Mouse (Mus musculus): ENCODE measurements around the gene Mmp9. TPM values are rescaled to one million over a fixed set of nuclear protein-coding genes. Genes with fewer than 3 reads are reported as not detected.

Mmp9 gene
- polyA plus RNA-seq, 1 experiment from 2014 or later = 2.0 TPM

DNA sequence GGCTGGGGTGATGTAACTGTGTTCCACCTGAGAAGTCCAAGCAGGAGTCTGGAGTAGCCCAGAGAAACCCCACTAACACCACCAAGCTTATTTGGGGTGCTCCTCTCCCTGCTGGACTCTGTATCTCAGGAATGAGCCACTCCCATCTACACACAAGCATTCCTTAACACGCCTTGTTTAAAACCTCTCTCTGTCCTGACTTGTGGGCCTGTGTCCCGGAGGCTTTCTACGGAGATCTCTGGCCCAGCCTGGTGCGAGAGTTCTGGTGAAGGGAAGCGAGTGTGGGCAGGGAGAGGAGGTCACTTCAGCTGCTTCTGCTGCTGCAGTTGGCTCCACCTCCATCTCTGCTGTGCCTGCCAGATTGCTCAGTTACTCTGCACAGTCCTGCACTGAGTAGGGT, 15.6 kb downstream of the Mmp9 start:
- Histone ChIP-seq H3K9me3 (ENCODE audit: control insufficient read depth, low read length) (no peaks in the 10 kb centered on the region; the same call in 1 of the 2 replicates), H3K27me3 (ENCODE audit: control insufficient read depth, insufficient read depth, low read length) (peaks cover 14% of the 10 kb centered on the region), H3K36me3 (ENCODE audit: control insufficient read depth, insufficient read depth, low read length) (no peaks in the 10 kb centered on the region), H3K4me3 (ENCODE audit: low read depth, low read length) (no peak overlapping the region), H3K4me2 (no peak overlapping the region), H3K9ac (ENCODE audit: low read length) (no peak overlapping the region), H3K4me1 (ENCODE audit: control insufficient read depth, insufficient read depth, low read length) (peaks cover 6% of the 10 kb centered on the region), H3K27ac (ENCODE audit: low read depth, low read length) (no peak overlapping the region)
- DNase-seq (ENCODE audit: low spot score, missing footprints) (no peak), ATAC-seq (ENCODE audit: low FRiP score) (no peak)
- WGBS = 75% methylated on average over 5 of the region's 5 CpGs

DNA sequence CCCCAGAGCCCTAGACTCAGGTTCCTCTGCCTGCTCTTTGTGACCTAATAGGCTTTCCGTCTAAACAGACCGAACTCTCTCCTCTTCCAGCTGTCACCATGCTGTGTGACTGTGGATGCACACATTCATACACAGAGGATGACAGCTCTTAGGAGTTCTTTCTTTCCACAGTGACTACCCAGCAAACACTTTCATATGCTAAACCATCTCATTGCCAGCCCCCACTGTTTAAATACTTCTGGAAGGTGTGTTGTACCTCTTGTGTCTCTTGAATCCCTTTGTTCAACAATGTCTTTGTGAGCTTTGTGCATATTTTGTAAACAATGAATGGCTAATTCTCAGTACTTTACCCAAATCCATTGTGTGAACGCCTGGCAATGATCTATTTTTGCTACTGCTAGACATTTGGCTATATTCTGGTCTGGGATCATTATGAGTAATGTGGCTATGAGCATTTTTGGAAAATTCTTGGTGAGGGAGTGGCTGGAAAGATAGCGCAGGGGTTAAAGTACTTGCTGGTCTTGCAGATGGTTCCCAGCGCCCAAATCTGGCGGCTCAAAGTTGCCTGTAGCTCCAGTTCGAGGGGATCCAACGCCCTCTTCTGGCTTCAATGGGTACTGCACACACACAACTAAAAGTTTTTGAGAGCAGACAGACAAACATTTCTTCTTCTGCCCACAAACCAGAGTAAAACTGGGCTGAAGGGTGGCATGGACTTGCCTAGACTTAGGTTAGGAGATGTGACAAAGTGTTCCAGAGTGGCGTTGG, 17.2 kb downstream of the Mmp9 start:
- Histone ChIP-seq H3K9me3 (ENCODE audit: control insufficient read depth, low read length) (no peaks in the 10 kb centered on the region; the same call in 1 of the 2 replicates), H3K4me2 (no peak overlapping the region), H3K4me3 (ENCODE audit: low read depth, low read length) (no peak overlapping the region), H3K27me3 (ENCODE audit: control insufficient read depth, insufficient read depth, low read length) (peaks cover 4% of the 10 kb centered on the region; the same call in 1 of the 2 replicates), H3K4me1 (ENCODE audit: control insufficient read depth, insufficient read depth, low read length) (peaks cover 10% of the 10 kb centered on the region), H3K9ac (ENCODE audit: low read length) (no peak overlapping the region), H3K36me3 (ENCODE audit: control insufficient read depth, insufficient read depth, low read length) (no peaks in the 10 kb centered on the region), H3K27ac (ENCODE audit: low read depth, low read length) (no peak overlapping the region)
- WGBS = 66% methylated on average over 9 of the region's 9 CpGs
- no peak for DNase-seq (ENCODE audit: low spot score, missing footprints)
- no peak for ATAC-seq (ENCODE audit: low FRiP score)

DNA sequence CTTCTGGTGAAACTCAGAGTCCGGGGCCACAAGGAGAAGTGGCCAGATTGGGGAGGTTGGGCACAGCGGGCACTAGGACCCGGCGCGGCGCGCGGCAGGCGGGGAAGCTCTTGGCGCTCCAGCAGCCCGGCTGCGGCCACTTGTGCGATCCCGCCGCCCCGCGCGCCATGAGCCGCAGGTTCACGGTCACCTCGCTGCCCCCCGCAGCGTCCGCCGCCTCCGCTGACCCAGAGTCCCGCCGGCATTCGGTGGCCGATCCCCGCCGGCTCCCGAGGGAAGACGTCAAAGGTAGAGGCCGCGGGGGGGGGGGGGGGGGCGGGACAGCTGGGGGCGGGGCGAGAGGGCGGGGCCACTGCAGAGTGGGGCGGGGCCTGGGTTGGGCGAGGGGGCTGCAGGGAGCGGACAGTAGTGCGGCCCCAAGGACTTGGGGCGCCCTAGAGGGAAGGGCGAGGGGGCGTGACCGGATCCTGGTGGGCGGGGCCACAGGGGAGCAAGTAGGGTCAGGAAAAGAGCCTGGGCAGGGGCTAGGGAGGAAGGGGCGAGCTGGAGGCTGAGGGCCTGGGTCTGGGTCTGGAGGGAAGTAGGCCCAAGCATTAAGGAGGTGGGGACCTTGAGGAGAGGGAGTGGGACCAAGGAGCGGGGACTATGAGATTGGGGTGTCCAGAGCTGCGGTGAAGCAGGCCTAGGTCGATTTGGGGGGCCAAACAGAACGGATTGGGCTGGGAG, 20.3 kb downstream of the Mmp9 start, which contains the start of gene Slc12a5:
Gene Slc12a5 (plus strand): TSS at position 87 of the 726 bp plus-strand sequence.
- Histone ChIP-seq H3K9ac (ENCODE audit: low read length) (peak within 1 kb of the TSS; percentile 58), H3K4me2 (peak within 1 kb of the TSS; percentile 50), H3K4me1 (ENCODE audit: control insufficient read depth, insufficient read depth, low read length) (peaks cover 19% of the 10 kb centered on the region), H3K4me3 (ENCODE audit: low read depth, low read length) (peak within 1 kb of the TSS; percentile 66), H3K36me3 (ENCODE audit: control insufficient read depth, insufficient read depth, low read length) (no peaks in the 10 kb centered on the region), H3K27me3 (ENCODE audit: control insufficient read depth, insufficient read depth, low read length) (peaks cover 3% of the 10 kb centered on the region; the same call in 1 of the 2 replicates), H3K9me3 (ENCODE audit: control insufficient read depth, low read length) (no peaks in the 10 kb centered on the region; the same call in 1 of the 2 replicates), H3K27ac (ENCODE audit: low read depth, low read length) (no peak within 1 kb of the TSS)
- peak; percentile 98 for DNase-seq (ENCODE audit: low spot score, missing footprints)
- whole genome bisulfite sequencing = 2% methylated on average over 30 of the region's 54 CpGs
- ATAC-seq (ENCODE audit: low FRiP score) = peak; percentile 80

DNA sequence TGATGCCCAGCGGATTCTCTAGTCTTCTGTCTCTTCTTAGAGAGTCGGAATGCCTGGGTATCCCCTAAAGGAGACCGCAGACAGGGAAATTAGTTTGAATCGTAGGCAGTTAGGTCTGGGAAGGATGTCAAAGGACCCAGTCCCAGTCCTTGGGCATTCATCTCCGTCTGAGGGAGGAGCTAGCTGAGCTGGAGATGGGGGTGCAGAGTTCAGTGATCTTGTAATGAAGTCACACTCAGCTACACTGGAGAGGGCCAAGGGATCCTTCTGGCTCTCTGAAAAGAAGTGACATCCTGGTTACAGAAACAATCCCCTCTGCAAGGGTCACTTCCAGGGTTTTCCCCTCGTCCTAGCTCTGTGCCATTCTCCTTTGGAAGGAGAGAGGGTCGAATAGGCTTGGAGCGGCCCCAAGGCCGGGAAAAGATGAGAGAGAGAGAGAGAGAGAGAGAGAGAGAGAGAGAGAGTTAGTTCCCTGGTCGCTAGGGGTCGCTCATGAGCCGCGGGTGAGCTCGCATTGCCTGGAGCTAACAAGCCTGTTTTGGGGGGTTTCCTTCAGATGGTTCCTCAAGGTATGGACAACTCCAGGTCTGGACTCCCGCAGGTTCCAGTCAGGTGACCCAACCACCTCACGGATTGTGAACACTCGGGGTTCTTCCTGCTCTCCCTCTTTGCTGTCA, 21.1 kb downstream of the Mmp9 start:
- Histone ChIP-seq H3K9ac (ENCODE audit: low read length) (peak overlapping the region; percentile 58; the same call in 1 of the 2 replicates), H3K4me3 (ENCODE audit: low read depth, low read length) (peak overlapping the region; percentile 66), H3K27ac (ENCODE audit: low read depth, low read length) (no peak overlapping the region), H3K9me3 (ENCODE audit: control insufficient read depth, low read length) (no peaks in the 10 kb centered on the region), H3K4me2 (peak overlapping the region; percentile 50), H3K4me1 (ENCODE audit: control insufficient read depth, insufficient read depth, low read length) (peaks cover 19% of the 10 kb centered on the region), H3K27me3 (ENCODE audit: control insufficient read depth, insufficient read depth, low read length) (peaks cover 10% of the 10 kb centered on the region), H3K36me3 (ENCODE audit: control insufficient read depth, insufficient read depth, low read length) (no peaks in the 10 kb centered on the region)
- 10% methylated on average over 17 of the region's 17 CpGs for WGBS
- DNase-seq (ENCODE audit: low spot score, missing footprints) = peak; percentile 95
- peak; percentile 5; the same call in 1 of the 2 replicates for ATAC-seq (ENCODE audit: low FRiP score)

DNA sequence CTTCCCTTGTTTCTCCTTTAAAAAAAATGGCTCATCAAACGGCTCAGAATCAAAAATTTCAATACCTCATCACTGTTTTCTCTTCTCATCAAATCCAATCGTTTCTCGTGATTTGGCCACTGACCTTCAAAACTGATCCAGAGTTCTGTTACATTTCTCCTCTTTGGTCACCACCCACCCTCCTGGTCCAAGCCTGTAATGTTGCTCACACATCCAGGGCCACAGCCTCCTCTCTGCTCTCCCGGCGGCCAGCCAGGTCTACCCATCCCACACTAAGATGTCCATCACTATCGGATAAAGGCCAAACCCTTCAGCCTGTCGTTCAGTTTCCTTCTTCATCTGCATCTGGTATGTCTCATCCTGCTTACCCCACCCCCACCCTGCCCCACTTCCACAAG, 21.6 kb downstream of the Mmp9 start:
- peaks cover 16% of the 10 kb centered on the region for H3K27me3 ChIP-seq (ENCODE audit: control insufficient read depth, insufficient read depth, low read length)
- H3K4me1 ChIP-seq (ENCODE audit: control insufficient read depth, insufficient read depth, low read length) = peaks cover 20% of the 10 kb centered on the region
- H3K27ac ChIP-seq (ENCODE audit: low read depth, low read length) = no peak overlapping the region
- no peak overlapping the region for H3K4me2 ChIP-seq
- ATAC-seq (ENCODE audit: low FRiP score) (no peak), DNase-seq (ENCODE audit: low spot score, missing footprints) (no peak)
- no peaks in the 10 kb centered on the region for H3K36me3 ChIP-seq (ENCODE audit: control insufficient read depth, insufficient read depth, low read length)
- H3K9ac ChIP-seq (ENCODE audit: low read length) = no peak overlapping the region
- 54% methylated on average over 7 of the region's 7 CpGs for WGBS
- H3K4me3 ChIP-seq (ENCODE audit: low read depth, low read length) = no peak overlapping the region
- H3K9me3 ChIP-seq (ENCODE audit: control insufficient read depth, low read length) = no peaks in the 10 kb centered on the region

DNA sequence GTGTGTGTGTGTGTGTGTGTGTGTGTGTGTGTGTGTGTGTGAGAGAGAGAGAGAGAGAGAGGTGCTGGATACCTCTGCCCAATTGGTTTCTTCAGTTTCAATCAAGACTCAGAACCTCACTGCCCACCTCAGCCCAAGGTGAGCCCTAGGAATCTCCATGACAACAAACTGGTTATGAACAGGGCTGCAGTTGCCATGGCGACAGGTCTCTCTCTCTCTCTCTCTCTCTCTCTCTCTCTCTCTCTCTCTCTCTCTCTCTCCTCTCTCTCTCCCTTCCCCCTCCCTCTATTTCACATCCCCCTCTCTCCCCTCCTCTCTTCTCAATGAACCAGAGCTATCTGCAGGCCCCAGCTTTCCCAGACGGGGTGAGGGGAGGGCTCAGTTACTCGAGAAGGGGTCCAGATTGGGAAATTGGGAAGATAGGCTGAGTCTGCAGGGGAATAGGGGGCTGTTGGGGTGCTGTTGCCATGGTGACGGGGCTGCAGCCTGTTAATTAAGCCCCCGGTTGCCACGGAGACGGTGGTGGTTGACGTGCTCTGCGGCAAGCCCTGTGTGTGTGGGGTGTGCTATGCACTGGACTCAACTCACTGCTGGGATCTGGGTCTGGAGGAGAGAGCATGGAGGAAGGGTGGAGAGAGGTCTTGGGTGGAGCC, 23.8 kb downstream of the Mmp9 start:
- H3K36me3 ChIP-seq (ENCODE audit: control insufficient read depth, insufficient read depth, low read length) = no peaks in the 10 kb centered on the region
- H3K4me2 ChIP-seq = peak overlapping the region; percentile 15; the same call in 1 of the 2 replicates
- H3K9me3 ChIP-seq (ENCODE audit: control insufficient read depth, low read length) = no peaks in the 10 kb centered on the region
- ATAC-seq (ENCODE audit: low FRiP score) (peak; percentile 55), DNase-seq (ENCODE audit: low spot score, missing footprints) (peak; percentile 93)
- H3K27ac ChIP-seq (ENCODE audit: low read depth, low read length) = no peak overlapping the region; the same call in 1 of the 2 replicates
- H3K4me3 ChIP-seq (ENCODE audit: low read depth, low read length) = no peak overlapping the region
- peaks cover 37% of the 10 kb centered on the region for H3K27me3 ChIP-seq (ENCODE audit: control insufficient read depth, insufficient read depth, low read length)
- H3K9ac ChIP-seq (ENCODE audit: low read length) = no peak overlapping the region
- WGBS = 18% methylated on average over 9 of the region's 9 CpGs
- peaks cover 30% of the 10 kb centered on the region for H3K4me1 ChIP-seq (ENCODE audit: control insufficient read depth, insufficient read depth, low read length)

DNA sequence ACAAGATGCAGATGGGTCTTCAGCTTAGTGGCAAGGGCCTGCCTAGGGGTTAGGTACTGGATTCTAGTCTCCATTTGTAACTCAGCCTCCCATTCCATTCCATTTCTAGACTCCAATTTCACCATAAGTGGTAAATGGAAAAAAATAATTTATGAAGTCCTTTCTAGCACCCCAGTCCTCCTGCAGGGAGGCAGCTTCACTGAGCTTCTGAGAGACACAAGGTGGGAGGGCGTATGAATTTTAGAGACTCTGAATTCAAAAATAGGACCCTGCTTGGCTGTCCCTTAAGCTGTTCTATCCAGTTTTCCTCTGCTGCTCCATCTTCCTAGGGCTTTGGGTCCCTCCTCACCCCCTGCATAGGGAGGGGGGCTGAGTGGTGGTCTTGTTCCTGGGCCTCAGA, 24.4 kb downstream of the Mmp9 start:
- DNase-seq (ENCODE audit: low spot score, missing footprints) = no peak
- peak overlapping the region; percentile 15; the same call in 1 of the 2 replicates for H3K4me2 ChIP-seq
- H3K36me3 ChIP-seq (ENCODE audit: control insufficient read depth, insufficient read depth, low read length) = no peaks in the 10 kb centered on the region
- peaks cover 43% of the 10 kb centered on the region for H3K27me3 ChIP-seq (ENCODE audit: control insufficient read depth, insufficient read depth, low read length)
- WGBS = 89% methylated on average over 1 of the region's 1 CpGs
- no peak overlapping the region for H3K9ac ChIP-seq (ENCODE audit: low read length)
- H3K4me3 ChIP-seq (ENCODE audit: low read depth, low read length) = no peak overlapping the region
- ATAC-seq (ENCODE audit: low FRiP score) = no peak
- H3K4me1 ChIP-seq (ENCODE audit: control insufficient read depth, insufficient read depth, low read length) = peaks cover 30% of the 10 kb centered on the region
- H3K9me3 ChIP-seq (ENCODE audit: control insufficient read depth, low read length) = no peaks in the 10 kb centered on the region
- no peak overlapping the region for H3K27ac ChIP-seq (ENCODE audit: low read depth, low read length)

DNA sequence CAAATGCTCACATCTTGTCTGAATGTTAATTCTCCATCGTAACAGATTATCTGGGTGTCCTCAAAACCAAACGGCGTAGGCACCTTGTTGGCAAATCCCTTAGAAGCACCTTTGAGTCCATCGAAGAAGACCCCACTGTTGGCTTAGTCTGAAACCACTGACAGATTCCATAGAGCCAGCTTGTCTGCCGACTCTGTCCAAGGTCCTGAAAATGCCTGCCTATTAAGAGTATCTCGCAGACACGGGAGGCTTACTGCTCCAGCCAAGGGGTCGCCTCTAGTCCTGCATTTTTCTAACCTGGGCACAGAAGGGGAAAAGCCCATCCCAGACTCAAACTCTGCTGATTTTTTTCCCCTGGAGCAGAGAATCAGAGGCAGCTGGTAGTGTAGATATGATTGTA, 25.8 kb downstream of the Mmp9 start:
- Histone ChIP-seq H3K4me2 (no peak overlapping the region), H3K9ac (ENCODE audit: low read length) (no peak overlapping the region), H3K4me3 (ENCODE audit: low read depth, low read length) (no peak overlapping the region), H3K27me3 (ENCODE audit: control insufficient read depth, insufficient read depth, low read length) (peaks cover 56% of the 10 kb centered on the region), H3K27ac (ENCODE audit: low read depth, low read length) (no peak overlapping the region), H3K36me3 (ENCODE audit: control insufficient read depth, insufficient read depth, low read length) (no peaks in the 10 kb centered on the region), H3K9me3 (ENCODE audit: control insufficient read depth, low read length) (no peaks in the 10 kb centered on the region), H3K4me1 (ENCODE audit: control insufficient read depth, insufficient read depth, low read length) (peaks cover 33% of the 10 kb centered on the region)
- DNase-seq (ENCODE audit: low spot score, missing footprints) = peak; percentile 92
- ATAC-seq (ENCODE audit: low FRiP score) = no peak
- 18% methylated on average over 8 of the region's 8 CpGs for WGBS
